Mouse (Mus musculus) cerebellum, adult 9-11 months (tissue): ENCODE results near the gene Abcc4.

ENCODE experiments used
- DNase-seq: peaks from one replicate; pipeline ENCODE4 v3.0.0; 2022

Gene Abcc4

DNA sequence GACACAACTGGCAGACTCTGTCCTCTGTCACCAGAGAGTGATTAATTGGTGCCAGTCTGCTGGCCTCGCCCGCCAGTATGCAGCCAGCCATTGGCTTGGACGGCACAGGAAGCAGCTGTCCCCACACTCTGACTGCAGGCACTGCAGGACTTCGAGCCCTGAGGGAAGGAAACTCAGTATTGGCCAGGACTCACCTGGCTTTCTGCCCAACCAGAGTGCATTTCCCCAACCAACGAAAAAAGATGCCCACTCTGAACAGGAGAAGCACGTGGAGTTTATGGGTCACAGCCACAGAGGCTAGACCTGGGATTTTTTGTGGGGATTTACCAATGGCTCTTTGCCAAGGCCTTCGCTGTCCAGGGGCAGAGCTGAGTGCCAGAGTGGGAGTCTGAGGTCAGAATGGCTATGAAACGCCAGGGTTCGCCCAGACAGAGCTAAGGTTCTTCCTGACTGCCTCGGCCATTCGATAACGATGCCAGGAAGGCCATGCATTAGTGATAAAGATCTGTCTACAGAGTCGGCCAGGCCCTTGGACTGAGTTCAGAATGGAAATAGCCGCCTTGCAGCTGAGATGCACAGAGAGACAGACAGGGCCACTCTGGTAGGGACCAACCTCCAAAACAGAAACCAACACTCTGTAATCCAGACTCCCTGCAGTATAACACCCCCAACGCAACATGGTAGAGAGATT is 70.4 kb downstream of the Abcc4 start:
- DNase-seq: peak; percentile 68

GRCm38 (mm10) chr14:118629649-118630048 is 76.4 kb downstream of the Abcc4 start:
- no peak for DNase-seq

- no peak for DNase-seq
Measured at GRCm38 (mm10) chr14:118621449-118621789, 84.6 kb downstream of the Abcc4 start.

DNA sequence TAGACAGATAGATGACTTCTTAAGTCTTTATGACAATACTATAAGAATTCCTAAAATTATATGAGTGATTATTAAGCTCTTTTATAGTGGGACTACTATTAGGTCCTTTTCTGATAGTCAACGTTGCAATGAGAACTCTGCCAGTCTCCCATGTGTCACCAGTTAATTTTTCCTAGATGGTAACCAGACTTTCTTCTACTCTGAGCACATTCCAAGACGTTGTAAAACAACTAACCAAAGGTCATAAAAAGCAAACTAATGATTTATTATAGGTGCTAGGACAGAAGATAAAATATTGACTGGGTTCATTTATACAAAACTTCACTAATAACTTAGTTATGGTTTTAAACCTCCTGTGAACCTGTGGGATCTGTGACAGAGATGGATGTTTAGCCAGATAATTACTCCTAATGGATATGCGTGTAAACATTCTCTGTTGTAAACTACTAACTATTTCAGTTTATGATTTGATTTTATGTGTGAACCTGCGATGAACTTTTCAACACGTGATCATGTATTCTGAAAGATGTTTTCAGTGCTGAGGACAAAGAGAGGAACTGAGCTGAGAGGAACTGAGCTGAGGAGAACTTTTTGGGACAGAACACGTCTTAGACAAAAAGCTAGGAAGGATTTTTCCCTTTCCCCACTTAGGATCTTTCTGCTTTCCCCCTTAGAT is 85.1 kb downstream of the Abcc4 start:
- DNase-seq: no peak

GRCm38 (mm10) chr14:118616698-118617311 is 89.2 kb downstream of the Abcc4 start:
- peak; percentile 47 for DNase-seq

DNA sequence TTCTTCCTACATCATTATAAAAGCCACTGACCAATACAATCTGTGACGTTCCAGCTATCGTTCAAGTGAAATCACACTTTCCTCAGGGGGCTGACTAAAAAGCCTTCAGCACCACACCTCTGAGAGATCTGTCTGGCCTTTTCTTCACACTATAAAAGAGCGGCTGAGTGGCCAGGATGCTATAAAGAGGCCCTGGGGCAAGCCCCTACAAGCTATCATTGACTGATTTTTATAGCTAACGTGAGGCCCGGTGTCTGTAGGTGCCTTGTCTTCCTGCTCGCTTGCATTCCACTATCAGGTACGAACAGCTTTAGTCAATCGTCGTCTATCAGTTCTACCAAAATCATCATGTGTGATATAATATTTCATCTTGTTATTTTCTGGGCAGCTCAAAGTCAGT is 92.3 kb downstream of the Abcc4 start:
- DNase-seq: no peak

DNA sequence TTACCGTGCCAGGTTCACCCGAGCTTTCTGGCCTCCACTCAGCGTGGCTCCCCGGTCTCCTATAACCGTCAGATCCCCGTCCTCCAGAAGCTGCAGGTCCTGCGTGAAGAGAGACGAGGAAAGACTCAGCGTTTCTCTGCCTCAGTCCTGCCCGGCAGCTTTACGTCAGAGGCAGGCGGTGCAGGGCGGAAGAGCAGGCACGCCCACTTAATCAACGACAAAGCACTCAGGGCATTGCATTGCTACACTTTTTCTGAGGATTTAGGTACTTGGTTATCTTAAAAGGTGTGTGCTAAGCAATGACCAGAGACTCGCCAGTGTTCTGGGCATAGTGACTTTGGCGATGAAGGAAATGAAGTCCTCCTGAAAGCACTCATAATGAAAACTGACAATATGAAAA is 94.3 kb downstream of the Abcc4 start:
- DNase-seq: no peak

DNA sequence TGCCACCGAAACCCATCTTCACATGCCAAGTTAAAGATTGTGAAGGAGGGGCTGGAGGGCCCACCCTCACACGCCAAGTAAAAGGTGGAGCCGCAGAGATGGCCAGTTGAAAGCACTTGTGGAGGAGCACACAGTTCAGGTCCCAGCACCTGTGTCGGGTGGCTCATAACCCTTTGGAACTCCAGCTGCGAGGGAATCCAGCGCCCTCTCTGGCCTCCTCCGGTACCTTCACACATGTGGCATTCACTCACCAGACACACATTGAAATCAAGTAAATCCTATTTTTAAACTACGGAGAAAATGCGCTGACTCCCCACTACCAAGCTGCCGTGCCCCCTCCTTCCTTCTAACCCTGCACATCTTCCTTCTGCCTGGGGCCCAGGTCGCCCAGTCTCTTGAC is 95.2 kb downstream of the Abcc4 start:
- no peak for DNase-seq

GRCm38 (mm10) chr14:118608816-118609465 is 97.1 kb downstream of the Abcc4 start:
- DNase-seq: no peak

GRCm38 (mm10) chr14:118608317-118608716 is 97.7 kb downstream of the Abcc4 start:
- no peak for DNase-seq

- DNase-seq: no peak
Measured at GRCm38 (mm10) chr14:118606476-118606875, 99.5 kb downstream of the Abcc4 start.

DNA sequence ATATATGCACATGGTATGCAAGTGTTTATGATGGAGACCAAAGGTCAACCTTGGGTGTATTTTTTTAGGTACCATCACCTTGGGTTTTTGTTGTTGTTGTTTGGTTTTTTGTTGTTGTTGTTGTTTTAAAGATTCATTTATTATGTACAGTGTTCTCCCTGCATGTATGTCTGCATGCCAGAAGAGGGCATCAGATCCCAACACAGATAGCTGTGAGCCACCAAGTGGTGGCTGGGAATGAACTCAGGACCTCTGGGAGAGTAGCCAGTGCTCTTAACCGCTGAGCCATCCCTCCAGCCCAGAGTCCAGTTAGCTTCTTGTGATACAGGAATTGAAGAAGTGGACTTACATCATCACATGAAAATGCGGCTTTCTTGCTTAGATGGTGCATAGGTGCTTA is 101.1 kb downstream of the Abcc4 start:
- DNase-seq: no peak

DNA sequence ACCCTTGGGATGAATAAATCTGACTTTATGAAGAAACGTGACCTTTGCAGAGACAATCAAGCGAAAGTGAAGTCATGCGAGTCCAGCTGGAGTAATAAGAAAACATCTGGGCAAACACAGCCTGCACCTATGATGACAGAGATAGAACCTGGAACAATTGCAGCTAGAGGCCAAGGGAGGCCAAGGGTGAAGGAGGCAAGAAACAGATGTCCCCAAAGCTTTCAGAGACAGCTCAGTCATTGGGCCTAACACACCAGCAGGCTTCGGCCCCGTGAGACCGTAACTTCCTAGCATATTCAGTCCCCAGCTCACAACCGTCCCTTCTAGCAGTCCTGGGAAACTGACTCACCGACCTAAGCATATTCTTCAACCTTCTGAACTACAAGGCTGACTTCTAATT is 104.0 kb downstream of the Abcc4 start:
- DNase-seq: no peak

- DNase-seq: no peak
Measured at GRCm38 (mm10) chr14:118600746-118601145, 105.3 kb downstream of the Abcc4 start.

DNA sequence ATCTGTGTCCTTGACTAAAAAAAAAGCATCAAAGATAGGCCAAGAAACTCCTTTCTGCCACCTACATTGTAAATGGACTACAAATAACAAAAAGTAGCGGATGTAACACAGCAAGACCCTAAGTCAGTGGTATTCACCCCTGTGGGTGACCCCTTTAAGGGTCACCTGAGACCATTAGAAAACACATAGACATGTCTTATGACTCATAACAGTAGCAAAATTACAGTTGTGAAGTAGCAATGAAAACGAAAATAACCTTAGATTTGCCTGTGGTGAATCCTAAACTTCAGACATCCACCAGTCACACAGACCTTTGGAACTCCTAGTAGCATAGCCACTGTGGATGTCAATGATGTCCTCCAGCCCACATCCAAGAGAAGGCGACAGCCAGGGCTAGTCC is 107.3 kb downstream of the Abcc4 start:
- DNase-seq: no peak

DNA sequence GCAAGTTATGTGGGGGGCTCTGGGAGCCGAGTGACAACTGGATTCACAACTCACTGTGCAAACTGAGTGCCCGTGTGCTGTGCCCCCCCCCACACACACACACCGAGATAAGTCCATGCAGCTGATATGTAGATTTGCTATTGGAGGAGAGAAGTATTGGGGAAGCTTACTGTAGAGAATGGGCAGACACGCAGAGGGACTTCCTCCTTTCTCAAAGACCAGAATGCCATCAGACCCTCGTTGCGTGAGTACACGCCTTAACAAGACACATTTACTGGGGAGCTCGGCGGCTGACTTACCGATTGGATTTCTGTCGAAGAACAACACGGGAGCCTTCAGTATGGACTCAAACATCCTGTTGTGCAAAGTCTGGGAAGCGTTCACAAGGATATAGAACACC is 111.6 kb downstream of the Abcc4 start:
- DNase-seq: no peak

DNA sequence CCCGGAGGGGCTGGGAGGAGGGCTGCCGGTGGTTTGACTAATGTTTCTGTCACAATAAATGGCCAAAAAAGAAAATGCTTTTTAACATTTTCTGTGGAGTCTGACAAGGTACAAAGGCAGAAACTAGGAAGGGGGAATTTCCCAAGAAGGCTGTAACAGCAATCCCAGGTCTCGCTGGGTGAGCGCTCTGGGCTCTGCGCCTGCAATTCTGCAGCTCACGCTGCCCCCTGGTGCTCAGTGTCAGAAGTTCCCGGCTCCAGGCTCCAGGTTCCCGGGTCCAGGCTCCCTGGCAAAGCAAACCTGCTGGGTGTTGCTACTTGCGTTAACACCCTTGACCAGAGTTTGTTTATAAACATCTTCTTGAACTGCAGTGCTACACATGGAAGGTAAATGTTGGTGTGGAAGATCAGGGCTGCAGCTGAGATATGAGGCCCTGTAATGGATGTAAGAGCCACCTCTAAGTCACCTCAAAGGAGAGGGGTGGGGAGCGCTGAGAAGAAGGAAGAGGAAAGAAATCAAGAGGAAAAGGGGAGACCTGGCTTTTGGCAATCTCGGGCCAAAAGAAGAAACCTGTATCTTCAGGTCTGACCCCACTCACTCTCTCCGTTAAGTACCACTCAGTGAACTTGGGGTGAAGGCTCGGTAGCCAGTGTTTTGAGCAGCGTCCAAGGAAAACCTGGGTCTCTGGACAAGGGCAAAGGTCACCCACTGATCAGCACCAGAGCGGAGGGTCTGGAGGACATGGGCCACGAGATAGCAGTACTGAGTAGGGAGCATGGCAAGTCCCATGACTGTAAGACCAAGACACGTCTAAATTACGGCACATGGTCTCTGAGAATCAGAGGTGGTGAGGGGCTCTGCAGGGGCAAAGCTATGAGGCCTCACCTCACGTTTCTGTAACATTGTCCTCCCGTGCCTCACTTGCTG is 114.3 kb downstream of the Abcc4 start:
- DNase-seq: peak; percentile 29

GRCm38 (mm10) chr14:118582333-118582941 is 123.6 kb downstream of the Abcc4 start:
- DNase-seq: no peak

GRCm38 (mm10) chr14:118581673-118582072 is 124.3 kb downstream of the Abcc4 start:
- DNase-seq: no peak

GRCm38 (mm10) chr14:118579013-118579728 is 126.8 kb downstream of the Abcc4 start:
- no peak for DNase-seq

- DNase-seq: no peak
Measured at GRCm38 (mm10) chr14:118577895-118578294, 128.1 kb downstream of the Abcc4 start.
